Mouse (Mus musculus) gastrocnemius, postnatal 14 days (tissue): ENCODE measurements around the gene Cyth1. TPM values are rescaled to one million over a fixed set of nuclear protein-coding genes. Genes with fewer than 3 reads are reported as not detected.
A peak's percentile ranks its signal among the peaks of the same experiment; 100 is the strongest.

Experiments used
- DNase-seq: peaks from one replicate; pipeline ENCODE4 v3.0.0; 2021; ENCODE audit warnings: mixed read lengths
- intact Hi-C: fragments of 180-260 bp; cut with DNase I; formaldehyde crosslinking; loops from one replicate; pipeline ENCODE4 v1.15.1; 2025; ENCODE audit warnings: low total_unique reads
- total RNA-seq, 2 experiments: library from RNA; stranded (reverse); gene quantifications; 2 replicates each; pipeline ENCODE4 v1.2.3; 2021

Cyth1 gene
- total RNA-seq, 2 experiments from 2014 or later: 23.3 to 31.2 TPM

GRCm38 (mm10) chr11:118259580-118259979 lies 11.2 kb upstream of the Cyth1 start:
- intact Hi-C loops: no loop called here
- no peak for DNase-seq

- intact Hi-C loops: no loop called here
- DNase-seq: no peak
Observed at GRCm38 (mm10) chr11:118256371-118256770, 8.0 kb upstream of the Cyth1 start.

- DNase-seq: peak; percentile 55
- intact Hi-C loops: no loop called here
Observed at GRCm38 (mm10) chr11:118254159-118254951, 6.0 kb upstream of the Cyth1 start.

- no peak for DNase-seq
- intact Hi-C loops: no loop called here
Observed at GRCm38 (mm10) chr11:118253447-118254158, 5.2 kb upstream of the Cyth1 start.

- DNase-seq: no peak
- intact Hi-C loops: no loop called here
Observed at GRCm38 (mm10) chr11:118249012-118249383, 606 bp upstream of the Cyth1 start.

GRCm38 (mm10) chr11:118247359-118248095 lies 865 bp downstream of the Cyth1 start:
- DNase-seq: peak; percentile 69
- intact Hi-C loops: no loop called here

- no peak for DNase-seq
- intact Hi-C loops: no loop called here
Observed at GRCm38 (mm10) chr11:118246724-118247123, 1.7 kb downstream of the Cyth1 start.

GRCm38 (mm10) chr11:118245130-118245529 lies 3.3 kb downstream of the Cyth1 start:
- no peak for DNase-seq
- intact Hi-C loops: no loop called here

- DNase-seq: no peak
Observed at GRCm38 (mm10) chr11:118243627-118244261, 4.6 kb downstream of the Cyth1 start.

GRCm38 (mm10) chr11:118242506-118242905 lies 5.9 kb downstream of the Cyth1 start:
- no peak for DNase-seq
- intact Hi-C loops: no loop called here

More at GRCm38 (mm10) chr11:118243627-118244261, 4.6 kb downstream of the Cyth1 start:
- intact Hi-C loops: no loop called here

GRCm38 (mm10) chr11:118240388-118240787 lies 8.0 kb downstream of the Cyth1 start:
- no peak for DNase-seq
- intact Hi-C loops: no loop called here

- DNase-seq: no peak
- intact Hi-C loops: no loop called here
Observed at GRCm38 (mm10) chr11:118239281-118240198, 8.9 kb downstream of the Cyth1 start.

- DNase-seq: no peak
Observed at GRCm38 (mm10) chr11:118236520-118237190, 11.7 kb downstream of the Cyth1 start.

GRCm38 (mm10) chr11:118234929-118235328 lies 13.5 kb downstream of the Cyth1 start:
- intact Hi-C loops: no loop called here
- no peak for DNase-seq

More at GRCm38 (mm10) chr11:118236520-118237190, 11.7 kb downstream of the Cyth1 start:
- intact Hi-C loops: no loop called here

GRCm38 (mm10) chr11:118234500-118234899 lies 13.9 kb downstream of the Cyth1 start:
- intact Hi-C loops: no loop called here
- no peak for DNase-seq

- intact Hi-C loops: no loop called here
- DNase-seq: no peak
Observed at GRCm38 (mm10) chr11:118233924-118234323, 14.5 kb downstream of the Cyth1 start.

- peak; percentile 50 for DNase-seq
- intact Hi-C loops: no loop called here
Observed at GRCm38 (mm10) chr11:118232314-118232831, 16.0 kb downstream of the Cyth1 start.

- DNase-seq: no peak
- intact Hi-C loops: no loop called here
Observed at GRCm38 (mm10) chr11:118229941-118230340, 18.5 kb downstream of the Cyth1 start.
